Mouse (Mus musculus): ENCODE measurements around the gene Gnb5. TPM values are rescaled to one million over a fixed set of nuclear protein-coding genes. Genes with fewer than 3 reads are reported as not detected.
"Not testable (repeated sequence)": the region's sequence is repeated elsewhere in the genome, so short reads cannot be mapped to it uniquely, and the experiment has no call there.

Gnb5 gene
- polyA plus RNA-seq, 1 experiment from 2014 or later, result 78.1 TPM

GRCm38 (mm10) chr9:75362201-75362600, 56.1 kb downstream of the Gnb5 start:
- Histone ChIP-seq H3K27ac (ENCODE audit: low read length) (no peak overlapping the region), H3K4me3 (ENCODE audit: low read depth, low read length) (no peak overlapping the region), H3K27me3 (ENCODE audit: control insufficient read depth, insufficient read depth, low read depth, low read length) (no peaks in the 10 kb centered on the region), H3K4me2 (ENCODE audit: low read length) (no peak overlapping the region), H3K9me3 (replicated peaks; ENCODE audit: control insufficient read depth, low read length, poor library complexity, severe bottlenecking) (no peaks in the 10 kb centered on the region), H3K36me3 (ENCODE audit: control insufficient read depth, insufficient read depth, low read length) (no peaks in the 10 kb centered on the region), H3K9ac (ENCODE audit: low read depth, low read length) (no peak overlapping the region), H3K4me1 (ENCODE audit: control insufficient read depth, insufficient read depth, low read length) (no peaks in the 10 kb centered on the region)
- no peak for ATAC-seq
- 89% methylated on average over 4 of the region's 4 CpGs for WGBS

- H3K9ac ChIP-seq (ENCODE audit: low read depth, low read length), result no peak overlapping the region
- ATAC-seq, result no peak
- no peak overlapping the region for H3K4me2 ChIP-seq (ENCODE audit: low read length)
- H3K9me3 ChIP-seq (replicated peaks; ENCODE audit: control insufficient read depth, low read length, poor library complexity, severe bottlenecking), result no peaks in the 10 kb centered on the region
- H3K36me3 ChIP-seq (ENCODE audit: control insufficient read depth, insufficient read depth, low read length), result no peaks in the 10 kb centered on the region
- 90% methylated on average over 5 of the region's 5 CpGs for WGBS
- no peaks in the 10 kb centered on the region for H3K27me3 ChIP-seq (ENCODE audit: control insufficient read depth, insufficient read depth, low read depth, low read length)
- H3K27ac ChIP-seq (ENCODE audit: low read length), result no peak overlapping the region
- H3K4me1 ChIP-seq (ENCODE audit: control insufficient read depth, insufficient read depth, low read length), result no peaks in the 10 kb centered on the region
- H3K4me3 ChIP-seq (ENCODE audit: low read depth, low read length), result no peak overlapping the region
These were observed 56.9 kb downstream of the Gnb5 start for GRCm38 (mm10) chr9:75363001-75363400.

GRCm38 (mm10) chr9:75363702-75364101, 57.6 kb downstream of the Gnb5 start:
- not testable (repeated sequence) for H3K9ac ChIP-seq (ENCODE audit: low read depth, low read length); H3K27me3 ChIP-seq (ENCODE audit: control insufficient read depth, insufficient read depth, low read depth, low read length); H3K27ac ChIP-seq (ENCODE audit: low read length); ATAC-seq; H3K4me2 ChIP-seq (ENCODE audit: low read length); H3K36me3 ChIP-seq (ENCODE audit: control insufficient read depth, insufficient read depth, low read length); H3K9me3 ChIP-seq (replicated peaks; ENCODE audit: control insufficient read depth, low read length, poor library complexity, severe bottlenecking); H3K4me1 ChIP-seq (ENCODE audit: control insufficient read depth, insufficient read depth, low read length); H3K4me3 ChIP-seq (ENCODE audit: low read depth, low read length)
- WGBS, result 67% methylated on average over 7 of the region's 7 CpGs

- WGBS, result 67% methylated on average over 4 of the region's 4 CpGs
- H3K27ac ChIP-seq (ENCODE audit: low read length), result no peak overlapping the region
- no peak overlapping the region for H3K4me3 ChIP-seq (ENCODE audit: low read depth, low read length)
- H3K4me1 ChIP-seq (ENCODE audit: control insufficient read depth, insufficient read depth, low read length), result no peaks in the 10 kb centered on the region
- H3K27me3 ChIP-seq (ENCODE audit: control insufficient read depth, insufficient read depth, low read depth, low read length), result no peaks in the 10 kb centered on the region
- no peak overlapping the region for H3K4me2 ChIP-seq (ENCODE audit: low read length)
- H3K9me3 ChIP-seq (replicated peaks; ENCODE audit: control insufficient read depth, low read length, poor library complexity, severe bottlenecking), result peaks cover 3% of the 10 kb centered on the region; the same call in 1 of the 2 replicates
- no peaks in the 10 kb centered on the region for H3K36me3 ChIP-seq (ENCODE audit: control insufficient read depth, insufficient read depth, low read length)
- H3K9ac ChIP-seq (ENCODE audit: low read depth, low read length), result no peak overlapping the region
- ATAC-seq, result no peak
These were observed 59.1 kb downstream of the Gnb5 start for GRCm38 (mm10) chr9:75365195-75365594.

- ATAC-seq, result no peak
- WGBS, result 73% methylated on average over 5 of the region's 5 CpGs
These were observed 60.1 kb downstream of the Gnb5 start for GRCm38 (mm10) chr9:75366191-75366590.

GRCm38 (mm10) chr9:75368779-75369178, 62.7 kb downstream of the Gnb5 start:
- Histone ChIP-seq H3K9ac (ENCODE audit: low read depth, low read length) (no peak overlapping the region), H3K9me3 (replicated peaks; ENCODE audit: control insufficient read depth, low read length, poor library complexity, severe bottlenecking) (peaks cover 6% of the 10 kb centered on the region; the same call in 1 of the 2 replicates), H3K4me2 (ENCODE audit: low read length) (no peak overlapping the region), H3K4me1 (ENCODE audit: control insufficient read depth, insufficient read depth, low read length) (no peaks in the 10 kb centered on the region), H3K4me3 (ENCODE audit: low read depth, low read length) (no peak overlapping the region), H3K27me3 (ENCODE audit: control insufficient read depth, insufficient read depth, low read depth, low read length) (no peaks in the 10 kb centered on the region), H3K36me3 (ENCODE audit: control insufficient read depth, insufficient read depth, low read length) (no peaks in the 10 kb centered on the region), H3K27ac (ENCODE audit: low read length) (no peak overlapping the region)
- 70% methylated on average over 3 of the region's 3 CpGs for WGBS
- ATAC-seq, result no peak

More at GRCm38 (mm10) chr9:75366191-75366590, 60.1 kb downstream of the Gnb5 start:
- Histone ChIP-seq H3K4me2 (ENCODE audit: low read length) (no peak overlapping the region), H3K4me1 (ENCODE audit: control insufficient read depth, insufficient read depth, low read length) (no peaks in the 10 kb centered on the region), H3K27me3 (ENCODE audit: control insufficient read depth, insufficient read depth, low read depth, low read length) (no peaks in the 10 kb centered on the region), H3K27ac (ENCODE audit: low read length) (no peak overlapping the region), H3K9me3 (replicated peaks; ENCODE audit: control insufficient read depth, low read length, poor library complexity, severe bottlenecking) (peaks cover 6% of the 10 kb centered on the region; the same call in 1 of the 2 replicates), H3K9ac (ENCODE audit: low read depth, low read length) (no peak overlapping the region), H3K36me3 (ENCODE audit: control insufficient read depth, insufficient read depth, low read length) (no peaks in the 10 kb centered on the region), H3K4me3 (ENCODE audit: low read depth, low read length) (no peak overlapping the region)

- WGBS, result 92% methylated on average over 9 of the region's 9 CpGs
These were observed 69.5 kb downstream of the Gnb5 start for GRCm38 (mm10) chr9:75375606-75376005.

GRCm38 (mm10) chr9:75376428-75376827, 70.3 kb downstream of the Gnb5 start:
- Histone ChIP-seq H3K27ac (ENCODE audit: low read length) (no peak overlapping the region), H3K9me3 (replicated peaks; ENCODE audit: control insufficient read depth, low read length, poor library complexity, severe bottlenecking) (no peaks in the 10 kb centered on the region), H3K4me2 (ENCODE audit: low read length) (no peak overlapping the region), H3K27me3 (ENCODE audit: control insufficient read depth, insufficient read depth, low read depth, low read length) (no peaks in the 10 kb centered on the region), H3K9ac (ENCODE audit: low read depth, low read length) (no peak overlapping the region), H3K4me1 (ENCODE audit: control insufficient read depth, insufficient read depth, low read length) (no peaks in the 10 kb centered on the region), H3K36me3 (ENCODE audit: control insufficient read depth, insufficient read depth, low read length) (no peaks in the 10 kb centered on the region), H3K4me3 (ENCODE audit: low read depth, low read length) (no peak overlapping the region)
- 62% methylated on average over 1 of the region's 1 CpGs for WGBS
- no peak for ATAC-seq

More at GRCm38 (mm10) chr9:75375606-75376005, 69.5 kb downstream of the Gnb5 start:
- no peak overlapping the region for H3K4me2 ChIP-seq (ENCODE audit: low read length)
- no peak overlapping the region for H3K27ac ChIP-seq (ENCODE audit: low read length)
- no peaks in the 10 kb centered on the region for H3K36me3 ChIP-seq (ENCODE audit: control insufficient read depth, insufficient read depth, low read length)
- ATAC-seq, result no peak
- H3K9me3 ChIP-seq (replicated peaks; ENCODE audit: control insufficient read depth, low read length, poor library complexity, severe bottlenecking), result no peaks in the 10 kb centered on the region
- no peak overlapping the region for H3K4me3 ChIP-seq (ENCODE audit: low read depth, low read length)
- no peaks in the 10 kb centered on the region for H3K27me3 ChIP-seq (ENCODE audit: control insufficient read depth, insufficient read depth, low read depth, low read length)
- no peak overlapping the region for H3K9ac ChIP-seq (ENCODE audit: low read depth, low read length)
- no peaks in the 10 kb centered on the region for H3K4me1 ChIP-seq (ENCODE audit: control insufficient read depth, insufficient read depth, low read length)

GRCm38 (mm10) chr9:75378774-75379173, 72.7 kb downstream of the Gnb5 start:
- Histone ChIP-seq H3K4me3 (ENCODE audit: low read depth, low read length) (no peak overlapping the region), H3K4me1 (ENCODE audit: control insufficient read depth, insufficient read depth, low read length) (no peaks in the 10 kb centered on the region), H3K9me3 (replicated peaks; ENCODE audit: control insufficient read depth, low read length, poor library complexity, severe bottlenecking) (no peaks in the 10 kb centered on the region), H3K9ac (ENCODE audit: low read depth, low read length) (no peak overlapping the region), H3K4me2 (ENCODE audit: low read length) (no peak overlapping the region), H3K36me3 (ENCODE audit: control insufficient read depth, insufficient read depth, low read length) (no peaks in the 10 kb centered on the region), H3K27me3 (ENCODE audit: control insufficient read depth, insufficient read depth, low read depth, low read length) (no peaks in the 10 kb centered on the region), H3K27ac (ENCODE audit: low read length) (no peak overlapping the region)
- 98% methylated on average over 2 of the region's 2 CpGs for WGBS
- ATAC-seq, result no peak

Data from midbrain, embryonic 16.5 days (tissue).